Mouse (Mus musculus): ENCODE measurements at regions not wholly inside any gene's neighbourhood (a gene's known extent, or its start where the extent isn't known, plus 50 kb on each side); places are given as distances from the start of the nearest gene placed in this dataset.
A peak's percentile ranks its signal among the peaks of the same experiment; 100 is the strongest.

GRCm38 (mm10) chr14:115004733-115005405, 87.1 kb upstream of the Gpc5 start:
- Histone ChIP-seq H3K4me3 (ENCODE audit: control insufficient read depth, low read depth, low read length) (no peak overlapping the region), H3K27ac (ENCODE audit: control insufficient read depth, insufficient read depth, low read depth, low read length) (no peak overlapping the region), H3K4me1 (ENCODE audit: control insufficient read depth, insufficient read depth, low read length) (no peaks in the 10 kb centered on the region), H3K36me3 (ENCODE audit: control insufficient read depth, insufficient read depth, low read length) (no peaks in the 10 kb centered on the region), H3K27me3 (ENCODE audit: control insufficient read depth, insufficient read depth, low read length) (no peaks in the 10 kb centered on the region)
- TF ChIP-seq POLR2A (IDR thresholded peaks at IDR 0.05; ENCODE audit: control insufficient read depth, low read depth, low read length) (no peak), CTCF (IDR thresholded peaks at IDR 0.05; ENCODE audit: control insufficient read depth, insufficient read depth, insufficient replicate concordance, low read depth, low read length) (no peak)

GRCm38 (mm10) chr14:115010877-115011276, 81.1 kb upstream of the Gpc5 start:
- Histone ChIP-seq H3K4me1 (ENCODE audit: control insufficient read depth, insufficient read depth, low read length) (no peaks in the 10 kb centered on the region), H3K27ac (ENCODE audit: control insufficient read depth, insufficient read depth, low read depth, low read length) (no peak overlapping the region), H3K36me3 (ENCODE audit: control insufficient read depth, insufficient read depth, low read length) (no peaks in the 10 kb centered on the region), H3K27me3 (ENCODE audit: control insufficient read depth, insufficient read depth, low read length) (no peaks in the 10 kb centered on the region), H3K4me3 (ENCODE audit: control insufficient read depth, low read depth, low read length) (no peak overlapping the region)
- no peak for TF ChIP-seq POLR2A (IDR thresholded peaks at IDR 0.05; ENCODE audit: control insufficient read depth, low read depth, low read length)
- TF ChIP-seq CTCF (IDR thresholded peaks at IDR 0.05; ENCODE audit: control insufficient read depth, insufficient read depth, insufficient replicate concordance, low read depth, low read length) = no peak

GRCm38 (mm10) chr14:115015299-115015698, 76.7 kb upstream of the Gpc5 start:
- TF ChIP-seq CTCF (IDR thresholded peaks at IDR 0.05; ENCODE audit: control insufficient read depth, insufficient read depth, insufficient replicate concordance, low read depth, low read length) (no peak), POLR2A (IDR thresholded peaks at IDR 0.05; ENCODE audit: control insufficient read depth, low read depth, low read length) (no peak)
- H3K36me3 ChIP-seq (ENCODE audit: control insufficient read depth, insufficient read depth, low read length) = no peaks in the 10 kb centered on the region
- no peaks in the 10 kb centered on the region for H3K27me3 ChIP-seq (ENCODE audit: control insufficient read depth, insufficient read depth, low read length)
- H3K27ac ChIP-seq (ENCODE audit: control insufficient read depth, insufficient read depth, low read depth, low read length) = no peak overlapping the region
- no peak overlapping the region for H3K4me3 ChIP-seq (ENCODE audit: control insufficient read depth, low read depth, low read length)
- H3K4me1 ChIP-seq (ENCODE audit: control insufficient read depth, insufficient read depth, low read length) = peaks cover 2% of the 10 kb centered on the region; the same call in 1 of the 2 replicates

GRCm38 (mm10) chr14:115017410-115018153, 74.4 kb upstream of the Gpc5 start:
- no peak overlapping the region for H3K4me3 ChIP-seq (ENCODE audit: control insufficient read depth, low read depth, low read length)
- H3K4me1 ChIP-seq (ENCODE audit: control insufficient read depth, insufficient read depth, low read length) = peaks cover 2% of the 10 kb centered on the region; the same call in 1 of the 2 replicates
- no peaks in the 10 kb centered on the region for H3K36me3 ChIP-seq (ENCODE audit: control insufficient read depth, insufficient read depth, low read length)
- TF ChIP-seq CTCF (IDR thresholded peaks at IDR 0.05; ENCODE audit: control insufficient read depth, insufficient read depth, insufficient replicate concordance, low read depth, low read length) = peak; percentile 57; the same call in 1 of the 2 replicates
- TF ChIP-seq POLR2A (IDR thresholded peaks at IDR 0.05; ENCODE audit: control insufficient read depth, low read depth, low read length) = no peak
- H3K27me3 ChIP-seq (ENCODE audit: control insufficient read depth, insufficient read depth, low read length) = no peaks in the 10 kb centered on the region
- no peak overlapping the region for H3K27ac ChIP-seq (ENCODE audit: control insufficient read depth, insufficient read depth, low read depth, low read length)

GRCm38 (mm10) chr14:115028011-115028410, 64.0 kb upstream of the Gpc5 start:
- Histone ChIP-seq H3K27ac (ENCODE audit: control insufficient read depth, insufficient read depth, low read depth, low read length) (no peak overlapping the region), H3K36me3 (ENCODE audit: control insufficient read depth, insufficient read depth, low read length) (no peaks in the 10 kb centered on the region), H3K4me3 (ENCODE audit: control insufficient read depth, low read depth, low read length) (no peak overlapping the region), H3K27me3 (ENCODE audit: control insufficient read depth, insufficient read depth, low read length) (no peaks in the 10 kb centered on the region), H3K4me1 (ENCODE audit: control insufficient read depth, insufficient read depth, low read length) (no peaks in the 10 kb centered on the region; the same call in 1 of the 2 replicates)
- TF ChIP-seq POLR2A (IDR thresholded peaks at IDR 0.05; ENCODE audit: control insufficient read depth, low read depth, low read length) (no peak), CTCF (IDR thresholded peaks at IDR 0.05; ENCODE audit: control insufficient read depth, insufficient read depth, insufficient replicate concordance, low read depth, low read length) (no peak)

- H3K4me1 ChIP-seq (ENCODE audit: control insufficient read depth, insufficient read depth, low read length) = no peaks in the 10 kb centered on the region
- no peaks in the 10 kb centered on the region for H3K36me3 ChIP-seq (ENCODE audit: control insufficient read depth, insufficient read depth, low read length)
- H3K4me3 ChIP-seq (ENCODE audit: control insufficient read depth, low read depth, low read length) = no peak overlapping the region
- no peak overlapping the region for H3K27ac ChIP-seq (ENCODE audit: control insufficient read depth, insufficient read depth, low read depth, low read length)
- TF ChIP-seq POLR2A (IDR thresholded peaks at IDR 0.05; ENCODE audit: control insufficient read depth, low read depth, low read length) (no peak), CTCF (IDR thresholded peaks at IDR 0.05; ENCODE audit: control insufficient read depth, insufficient read depth, insufficient replicate concordance, low read depth, low read length) (no peak)
- H3K27me3 ChIP-seq (ENCODE audit: control insufficient read depth, insufficient read depth, low read length) = no peaks in the 10 kb centered on the region
Observed at GRCm38 (mm10) chr14:115031734-115032133, 60.3 kb upstream of the Gpc5 start.

- TF ChIP-seq POLR2A (IDR thresholded peaks at IDR 0.05; ENCODE audit: control insufficient read depth, low read depth, low read length) (no peak), CTCF (IDR thresholded peaks at IDR 0.05; ENCODE audit: control insufficient read depth, insufficient read depth, insufficient replicate concordance, low read depth, low read length) (no peak)
- H3K27me3 ChIP-seq (ENCODE audit: control insufficient read depth, insufficient read depth, low read length) = no peaks in the 10 kb centered on the region
- H3K4me1 ChIP-seq (ENCODE audit: control insufficient read depth, insufficient read depth, low read length) = no peaks in the 10 kb centered on the region
- H3K27ac ChIP-seq (ENCODE audit: control insufficient read depth, insufficient read depth, low read depth, low read length) = no peak overlapping the region
- H3K4me3 ChIP-seq (ENCODE audit: control insufficient read depth, low read depth, low read length) = no peak overlapping the region
- H3K36me3 ChIP-seq (ENCODE audit: control insufficient read depth, insufficient read depth, low read length) = no peaks in the 10 kb centered on the region
Observed at GRCm38 (mm10) chr14:115033375-115033969, 58.5 kb upstream of the Gpc5 start.
